Mouse (Mus musculus) kidney, adult 18-20 months (tissue): Measurements from ENCODE around the gene Gm3278.
"Not testable (repeated sequence)": the region's sequence is repeated elsewhere in the genome, so short reads cannot be mapped to it uniquely, and the experiment has no call there.

Experiments used
- DNase-seq: peaks from one replicate; pipeline ENCODE4 v3.0.0; 2021

Gene Gm3278

DNA sequence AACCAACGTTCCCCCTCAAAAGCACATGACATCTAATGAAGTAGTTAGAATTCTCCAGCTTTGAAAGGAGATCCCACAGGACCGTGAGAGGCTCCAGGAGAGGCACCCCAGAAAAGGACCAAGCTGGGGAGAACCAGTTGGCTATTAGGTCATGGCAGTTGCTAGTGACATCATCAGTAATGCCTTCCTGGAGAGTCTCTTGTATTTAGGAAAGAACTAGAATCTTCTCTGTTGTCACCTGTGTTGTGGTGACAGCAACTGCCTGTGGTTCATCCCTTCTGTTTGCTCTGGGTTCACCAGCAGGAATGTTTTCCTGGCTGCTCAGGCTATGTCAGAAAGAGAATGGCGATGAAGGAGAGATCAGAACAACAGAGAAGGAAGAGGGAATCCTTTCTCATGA lies at the start of gene Gm3278:
Gm3278 (plus strand) TSS at position 301 of the 400 bp plus-strand sequence.
- not testable (repeated sequence) for DNase-seq

DNA sequence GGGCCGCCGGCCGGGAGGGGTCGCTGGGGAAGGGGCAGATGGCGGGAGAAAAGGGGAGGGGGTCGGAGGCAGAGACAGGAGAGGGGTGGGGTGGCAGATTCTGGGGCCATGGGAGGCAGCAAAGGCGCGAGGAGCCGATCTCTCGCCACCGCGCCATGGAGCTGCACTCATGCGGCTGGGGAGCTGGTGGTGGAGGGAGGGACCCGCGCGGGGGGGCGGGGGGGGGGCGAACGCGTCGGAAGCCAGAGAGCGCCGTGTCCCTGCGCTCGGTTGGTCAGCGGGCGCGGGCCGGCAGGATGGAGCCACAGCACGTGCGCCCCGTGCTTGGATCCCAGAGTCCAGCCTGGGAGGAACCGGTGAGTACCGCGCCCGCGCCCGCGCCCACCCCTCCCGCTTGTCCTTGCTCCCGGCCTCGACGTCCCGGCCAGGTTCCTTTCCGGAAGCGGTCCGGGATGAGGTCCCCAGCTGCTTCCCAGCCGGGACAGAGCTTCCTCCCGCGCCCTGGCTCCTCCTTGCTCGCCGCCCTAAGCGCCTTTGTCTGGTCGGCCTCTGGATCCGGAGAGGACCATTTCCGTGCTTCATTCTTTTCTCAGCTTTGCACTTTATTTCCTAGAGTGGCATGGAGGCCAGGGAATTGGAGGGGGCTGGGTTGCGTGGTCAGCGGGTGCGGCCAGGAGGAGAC lies 36.8 kb upstream of the Gm3278 start, which contains the start of gene Gm3264:
Gm3264 (plus strand) TSS at position 278 of the 682 bp plus-strand sequence.
- DNase-seq, result peak; percentile 2
